Mouse (Mus musculus): Measurements from ENCODE around the gene Unc5c.

The Unc5c gene

DNA sequence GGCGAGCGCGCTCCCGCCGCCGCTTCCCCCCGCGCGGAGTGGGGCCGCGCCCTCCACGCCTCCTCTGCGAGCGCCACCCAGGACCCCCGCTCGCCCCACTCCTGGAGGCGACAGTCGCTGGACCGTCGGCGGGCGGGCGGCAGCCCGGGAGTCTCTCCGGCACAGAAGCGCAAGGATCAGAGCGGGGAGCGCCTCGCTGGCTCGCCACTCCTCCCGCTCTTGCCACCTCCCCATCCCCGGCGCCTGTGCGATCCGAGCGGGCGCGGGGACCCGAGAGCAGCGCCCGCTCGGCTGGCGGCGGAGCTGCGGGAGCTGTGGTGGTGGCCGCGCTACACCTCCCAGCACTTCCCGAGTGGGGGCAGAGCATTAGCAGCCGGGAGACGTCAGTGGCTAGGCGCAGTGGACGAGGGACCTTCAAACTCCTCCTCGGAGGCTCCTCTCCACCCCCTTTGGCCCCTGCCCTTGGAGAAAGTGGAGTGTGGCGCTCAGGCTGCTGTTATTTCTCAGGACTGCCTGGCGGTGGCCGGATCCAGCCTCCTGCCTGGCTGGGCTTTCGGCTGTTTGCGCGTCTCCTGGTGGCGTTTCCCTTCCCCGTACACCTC lies at the start of gene Unc5c:
Gene Unc5c, plus strand, starts transcription at position 113 of the 602 bp plus-strand sequence.
- DNase-seq: peak; percentile 65

DNA sequence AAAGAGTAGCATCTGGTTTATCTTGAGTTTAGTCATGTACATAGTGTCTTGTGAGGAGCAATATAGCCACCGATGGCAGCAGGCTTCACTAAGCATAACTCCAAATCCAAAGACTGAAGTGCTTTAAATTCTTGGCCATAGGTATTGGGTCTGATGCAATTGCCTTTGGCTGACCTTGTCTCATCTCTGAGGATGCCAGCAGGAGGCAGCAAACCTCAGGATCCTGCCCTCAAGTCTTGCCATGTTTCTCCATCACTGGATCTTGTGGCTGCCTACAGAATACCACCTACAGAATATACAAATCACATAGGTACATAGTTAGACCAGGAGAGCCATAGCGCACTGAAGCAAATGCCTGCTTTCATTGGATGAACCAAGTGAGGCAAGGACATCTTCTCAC lies 7.5 kb upstream of the Unc5c start:
- no peak for DNase-seq

DNA sequence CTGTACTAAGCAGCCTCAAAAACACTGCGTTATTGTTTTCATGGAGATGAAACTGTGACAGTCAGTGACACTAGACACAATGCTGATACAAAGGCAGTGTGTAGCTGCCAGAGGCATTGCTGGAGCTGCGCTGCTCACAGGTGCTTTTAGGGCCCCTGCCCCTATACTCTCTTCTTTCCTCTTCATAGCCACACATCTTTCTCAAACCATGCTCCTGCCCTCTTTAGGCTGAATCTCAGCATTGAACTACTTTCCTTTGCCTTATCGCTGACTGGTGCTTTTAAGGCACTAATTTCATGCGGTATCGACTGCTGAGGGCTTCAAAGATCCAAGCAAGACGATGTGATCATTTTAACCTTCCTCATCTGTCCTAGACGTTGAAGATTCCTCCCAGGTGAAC lies 2.5 kb upstream of the Unc5c start:
- DNase-seq: no peak

DNA sequence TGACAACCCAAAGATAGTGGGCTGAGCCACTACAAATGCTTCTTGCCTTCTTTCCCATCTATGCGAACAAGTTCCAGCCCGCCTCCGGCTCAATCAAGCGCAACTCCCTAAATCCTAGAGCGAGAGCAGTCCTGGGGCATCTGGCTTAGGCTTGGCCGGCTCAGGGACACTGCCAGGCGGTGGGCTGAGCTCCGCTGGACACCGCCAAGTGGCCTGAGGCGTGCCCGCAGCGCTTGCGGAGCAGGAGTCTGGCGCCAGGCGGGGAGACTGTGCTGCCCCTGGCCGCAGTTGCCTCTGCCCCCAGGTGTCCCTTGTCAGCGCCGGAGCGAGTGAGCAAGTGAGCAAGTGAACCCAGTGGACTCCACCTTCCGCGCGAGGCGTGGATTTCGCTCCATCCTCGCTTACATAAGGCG lies 319 bp upstream of the Unc5c start:
- DNase-seq: peak; percentile 12

DNA sequence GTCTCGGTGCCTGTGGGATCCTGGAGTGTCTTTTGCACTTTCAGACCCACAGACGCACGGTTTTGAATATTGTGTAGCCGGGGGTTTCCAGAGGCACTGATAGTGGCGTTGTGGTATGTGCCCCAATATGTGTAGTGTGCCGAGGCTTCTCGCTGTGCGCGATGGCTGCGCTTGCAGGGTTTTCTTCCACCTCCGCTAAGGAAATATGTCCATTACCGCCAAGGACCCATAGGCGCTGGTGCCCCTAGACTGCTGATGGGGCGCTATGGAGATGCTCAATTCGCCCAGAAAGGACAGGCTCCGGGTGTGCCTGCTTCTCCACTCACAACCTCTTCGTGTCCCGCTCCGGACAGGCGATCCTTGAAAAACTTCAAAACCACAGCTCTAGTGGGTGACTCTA lies 1.0 kb downstream of the Unc5c start:
- no peak for DNase-seq

DNA sequence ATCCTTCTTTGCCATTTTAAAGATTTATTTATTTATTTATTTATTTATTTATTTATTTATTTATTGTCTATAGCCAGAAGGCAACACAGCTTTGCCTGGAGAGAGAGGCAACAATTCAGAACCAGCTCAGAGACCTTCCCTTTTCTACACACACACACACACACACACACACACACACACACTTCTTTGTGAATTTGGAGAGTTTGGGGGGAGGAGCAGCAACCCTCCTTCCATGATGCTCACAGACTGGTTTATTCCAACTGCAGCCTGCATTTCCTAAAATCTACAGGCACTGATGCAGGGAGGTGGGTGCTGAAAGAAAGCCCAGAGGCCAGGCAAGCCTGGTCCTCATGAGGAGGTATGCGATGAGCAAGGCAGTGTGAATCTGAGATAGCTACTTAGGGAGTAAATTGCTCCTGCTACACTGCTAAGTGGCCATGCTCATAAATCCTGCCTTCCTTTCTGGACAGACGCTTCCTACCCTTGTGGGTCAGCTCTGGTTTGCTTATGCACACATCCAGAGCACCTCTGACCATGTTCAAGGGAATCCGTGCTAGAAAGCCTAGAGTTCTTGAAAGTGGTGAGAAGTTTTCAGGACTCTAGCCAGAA lies 1.8 kb downstream of the Unc5c start:
- no peak for DNase-seq

DNA sequence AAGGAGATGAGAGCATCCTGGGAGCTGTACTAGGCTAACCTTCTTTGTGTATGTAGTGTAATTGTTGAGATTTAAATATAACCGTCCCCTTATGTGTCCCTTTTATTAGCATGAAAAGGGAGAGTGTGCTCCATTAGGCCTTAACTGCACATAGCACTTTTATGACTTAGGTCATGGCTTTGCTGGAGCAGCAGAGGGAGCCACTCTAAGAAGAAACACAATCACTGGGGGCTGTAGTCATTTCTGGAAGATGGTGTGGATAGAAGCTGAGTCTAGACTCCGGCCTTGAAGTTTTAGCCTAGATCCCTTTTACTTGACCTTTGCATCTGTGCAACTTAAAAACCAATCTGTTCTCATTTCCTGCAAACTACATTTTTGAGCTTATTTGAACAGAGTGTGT lies 4.3 kb downstream of the Unc5c start:
- DNase-seq: no peak

DNA sequence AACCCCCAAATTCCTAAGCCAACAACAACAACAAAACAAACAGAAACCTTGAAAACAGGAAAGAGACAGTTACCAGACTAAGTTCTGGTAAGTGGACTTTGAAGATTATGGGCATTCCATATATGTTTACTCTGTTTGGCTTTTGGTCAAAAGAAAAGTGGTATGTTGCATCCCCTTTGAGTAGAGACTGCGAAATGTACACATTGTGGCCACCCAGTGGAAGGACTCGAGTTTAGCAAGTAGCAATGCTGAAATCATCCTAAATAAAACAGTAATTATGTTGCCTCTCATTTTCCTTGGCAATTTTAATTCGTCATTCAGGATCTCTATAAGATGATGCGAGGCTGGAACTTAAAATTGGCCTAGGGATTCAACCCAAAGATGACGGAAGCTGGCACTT lies 8.2 kb downstream of the Unc5c start:
- DNase-seq: no peak

DNA sequence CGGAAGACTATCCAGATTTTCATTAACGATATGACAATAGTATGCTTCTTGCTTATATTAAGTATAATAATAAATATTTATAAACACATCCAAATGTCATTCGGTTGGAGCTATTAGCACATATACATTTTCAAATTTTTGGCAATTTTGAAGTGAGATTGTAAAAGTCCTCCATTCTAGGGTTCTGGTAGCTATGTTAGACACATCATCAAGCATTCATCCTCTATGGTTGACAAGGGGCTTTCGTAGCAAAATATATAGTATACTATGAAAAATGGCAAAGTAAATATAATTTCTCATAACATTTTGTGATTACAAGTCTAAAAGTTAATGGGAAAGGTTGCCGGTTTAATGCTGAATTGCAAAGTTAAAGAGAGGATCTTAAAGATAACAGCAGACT lies 10.4 kb downstream of the Unc5c start:
- no peak for DNase-seq

DNA sequence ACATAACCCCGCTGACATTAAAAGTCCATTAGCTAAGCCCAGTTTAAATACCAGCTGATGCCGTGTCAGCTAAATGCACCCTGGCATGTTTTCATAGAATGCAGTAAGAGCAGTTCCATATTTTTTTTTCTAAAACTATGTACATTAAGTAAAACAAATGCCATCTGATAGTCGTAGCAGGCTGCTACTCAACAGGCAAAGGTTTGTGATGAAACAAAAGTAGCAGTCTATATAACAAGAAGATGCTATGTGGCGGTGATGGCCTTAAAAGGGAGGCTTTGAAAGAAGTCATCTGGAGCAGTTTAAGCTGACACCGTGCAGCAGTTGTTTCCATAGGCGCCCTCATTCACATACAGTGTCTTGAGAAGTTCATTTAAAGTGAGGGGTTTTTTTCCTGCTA lies 10.9 kb downstream of the Unc5c start:
- no peak for DNase-seq

DNA sequence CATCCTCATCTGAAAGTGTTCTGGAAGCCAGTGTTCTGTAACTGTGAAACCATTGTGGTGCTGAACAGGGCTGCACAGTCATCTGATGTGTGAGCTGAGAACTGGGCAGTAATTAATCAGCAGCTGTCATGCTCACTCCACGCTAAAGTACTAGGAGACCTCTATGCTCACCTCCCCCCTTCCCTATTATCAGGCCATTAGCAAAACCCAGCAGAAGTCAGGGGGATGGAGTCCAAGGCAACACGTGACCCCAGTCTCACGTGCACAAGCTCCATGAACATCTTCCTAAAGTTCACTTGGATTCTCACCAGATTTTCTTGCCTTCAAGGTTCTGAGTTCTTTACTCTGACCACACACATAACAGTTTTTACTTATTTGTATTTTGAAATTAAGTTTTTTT lies 11.7 kb downstream of the Unc5c start:
- DNase-seq: peak; percentile 13

DNA sequence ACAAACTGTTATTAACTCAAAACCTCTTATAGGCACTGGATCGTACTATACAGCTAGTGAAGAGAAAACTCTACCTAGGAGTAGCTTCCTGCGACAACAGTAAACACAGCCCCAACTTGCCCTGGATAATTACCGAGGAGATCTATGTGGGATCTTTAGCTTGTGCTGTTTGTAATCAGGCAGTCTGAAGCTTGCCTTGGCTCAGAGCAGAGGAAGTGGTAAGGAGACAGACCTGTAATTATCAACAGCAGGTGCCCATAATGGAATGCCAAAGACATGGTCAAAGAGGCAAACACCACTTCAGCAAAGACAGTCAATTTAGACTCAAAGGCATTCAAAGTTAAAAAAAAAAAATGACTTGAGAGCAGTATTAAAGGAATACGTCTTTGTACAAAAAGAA lies 17.4 kb downstream of the Unc5c start:
- DNase-seq: no peak

DNA sequence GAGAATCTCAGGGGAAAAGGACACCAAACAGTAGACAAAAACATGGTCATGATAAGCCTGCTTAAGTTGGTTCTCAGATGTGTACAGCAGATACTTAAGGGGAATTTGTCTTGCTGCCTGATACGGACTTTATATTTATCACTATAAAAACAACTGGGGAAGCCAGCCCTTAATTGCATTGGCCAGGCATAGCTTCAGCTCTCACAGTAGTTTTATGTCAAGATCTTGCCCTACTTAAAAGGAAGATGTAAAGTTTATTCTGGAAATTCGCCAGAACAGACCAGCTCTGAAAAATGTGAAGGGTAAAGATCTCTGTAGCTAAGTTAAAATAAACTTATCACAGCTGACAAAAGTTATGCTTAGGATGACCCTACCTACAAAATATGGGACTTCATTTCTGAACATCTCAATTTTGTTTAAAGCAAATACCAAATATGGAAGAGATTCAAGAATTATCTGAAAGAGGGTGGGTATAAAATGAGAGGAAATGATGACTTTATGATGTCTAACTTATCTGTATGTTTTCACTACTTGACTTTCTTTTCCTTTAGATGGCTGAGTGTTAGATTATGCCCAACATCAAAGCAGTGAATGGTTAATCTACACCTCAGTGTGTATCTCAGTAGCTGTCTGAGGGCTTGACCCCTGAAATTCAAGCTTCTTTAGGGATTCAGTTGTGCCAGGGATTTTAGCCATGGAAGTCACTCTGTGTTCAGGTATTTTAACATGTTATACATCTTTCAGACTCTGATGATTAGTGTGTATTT lies 18.8 kb downstream of the Unc5c start:
- no peak for DNase-seq

DNA sequence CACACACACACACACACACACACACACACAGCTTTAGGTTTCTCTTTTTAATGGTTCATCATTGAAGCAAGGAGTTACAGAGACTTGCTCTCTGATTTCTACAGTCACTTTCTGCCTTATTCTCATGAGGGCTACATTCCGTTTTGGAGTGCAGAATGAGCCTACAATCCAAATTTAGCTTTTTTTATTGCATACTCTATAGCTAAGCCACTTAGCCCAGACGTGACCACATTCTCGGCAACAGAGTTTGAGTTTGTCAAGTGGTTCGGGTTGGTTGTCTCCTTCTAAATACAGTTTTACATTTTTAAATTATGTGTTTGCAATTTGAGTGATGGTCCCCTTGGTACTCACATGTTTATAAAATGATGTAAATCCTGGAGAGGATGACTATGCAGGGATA lies 20.2 kb downstream of the Unc5c start:
- DNase-seq: no peak

DNA sequence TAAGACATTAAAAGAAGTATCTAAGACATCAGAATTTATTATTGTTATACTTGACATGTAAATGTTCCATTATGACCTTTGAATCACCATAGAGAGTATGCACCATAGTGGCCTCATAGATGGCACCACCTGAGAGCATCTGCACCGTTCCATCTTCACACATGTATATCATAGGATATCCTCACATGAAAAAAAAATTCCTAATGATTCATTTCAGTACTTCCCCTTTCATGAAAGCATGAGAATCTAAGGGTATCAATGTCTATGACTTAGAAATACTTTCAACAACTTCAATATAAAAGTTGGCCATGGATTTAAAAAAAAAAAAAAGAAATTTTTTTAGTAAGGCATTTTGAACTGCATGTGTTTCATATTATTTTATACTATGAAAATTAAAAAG lies 25.6 kb downstream of the Unc5c start:
- no peak for DNase-seq

DNA sequence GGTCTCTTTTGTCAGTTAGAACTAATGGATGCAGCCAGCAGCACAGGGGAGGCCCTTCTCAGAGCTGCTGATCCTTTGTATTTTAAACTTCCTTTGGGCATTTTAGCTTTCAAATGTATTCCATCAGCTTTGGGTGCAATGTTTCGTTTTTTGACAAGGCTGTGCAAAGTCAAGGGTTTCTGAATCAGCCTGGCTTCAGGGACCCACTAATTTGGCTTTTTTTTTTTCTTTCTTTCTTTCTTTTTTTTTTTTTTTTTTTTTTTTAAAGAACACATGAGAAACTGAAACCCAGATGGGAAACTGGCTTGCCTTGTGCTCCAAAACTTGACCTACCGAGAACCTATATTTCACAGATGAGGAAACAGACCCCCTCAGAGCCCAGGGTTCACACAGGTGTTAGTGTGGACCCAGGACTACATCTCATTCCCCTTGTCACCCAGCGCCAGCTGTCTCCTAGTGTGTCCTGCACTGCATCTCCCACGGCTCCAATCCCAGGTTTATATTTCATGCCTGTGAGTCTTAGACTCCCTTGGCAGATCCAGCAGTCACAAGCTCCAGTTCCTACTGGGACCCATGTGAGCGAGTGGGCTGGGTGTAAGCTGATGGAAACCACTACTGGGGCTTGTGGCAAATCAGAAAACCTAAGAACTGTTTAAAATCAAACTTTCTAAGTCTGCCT lies 26.4 kb downstream of the Unc5c start:
- peak; percentile 23 for DNase-seq

DNA sequence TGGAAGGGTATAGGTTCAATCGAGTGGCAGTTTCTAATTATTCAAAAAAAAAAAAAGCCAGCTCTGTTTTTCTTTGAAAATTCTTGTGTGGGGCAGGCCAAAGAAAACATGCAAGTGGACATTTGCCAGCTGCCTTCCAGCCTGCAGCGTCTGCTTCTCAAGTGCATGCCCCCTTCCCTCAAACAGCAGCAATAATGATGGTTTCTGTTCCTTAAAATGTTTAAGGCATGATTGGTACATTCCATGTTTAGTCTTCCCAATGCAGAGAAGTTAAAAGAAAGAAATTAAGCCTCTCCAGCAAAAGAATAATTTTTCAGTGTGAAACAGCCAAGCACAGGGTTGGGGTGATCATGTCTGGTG lies 26.9 kb downstream of the Unc5c start:
- no peak for DNase-seq

DNA sequence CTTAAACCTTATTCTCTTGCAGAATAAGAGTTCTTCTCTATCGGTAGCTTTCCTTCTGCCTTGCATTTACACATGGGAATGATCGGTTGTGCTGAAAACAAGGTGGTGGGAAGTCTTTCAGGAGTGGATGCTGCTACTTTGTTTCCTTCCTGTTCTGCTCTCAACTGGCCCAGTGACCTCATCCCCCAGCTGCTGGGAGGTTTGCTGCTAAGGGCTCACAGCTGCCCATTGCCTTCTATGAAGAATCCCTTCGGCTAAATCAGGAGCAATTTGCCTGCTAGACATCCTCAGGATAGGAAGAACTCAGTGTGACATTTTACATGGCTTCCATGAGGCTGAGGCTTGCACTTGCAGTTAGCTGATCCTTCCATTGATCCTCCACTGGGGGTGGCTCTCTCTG lies 28.0 kb downstream of the Unc5c start:
- DNase-seq: no peak

DNA sequence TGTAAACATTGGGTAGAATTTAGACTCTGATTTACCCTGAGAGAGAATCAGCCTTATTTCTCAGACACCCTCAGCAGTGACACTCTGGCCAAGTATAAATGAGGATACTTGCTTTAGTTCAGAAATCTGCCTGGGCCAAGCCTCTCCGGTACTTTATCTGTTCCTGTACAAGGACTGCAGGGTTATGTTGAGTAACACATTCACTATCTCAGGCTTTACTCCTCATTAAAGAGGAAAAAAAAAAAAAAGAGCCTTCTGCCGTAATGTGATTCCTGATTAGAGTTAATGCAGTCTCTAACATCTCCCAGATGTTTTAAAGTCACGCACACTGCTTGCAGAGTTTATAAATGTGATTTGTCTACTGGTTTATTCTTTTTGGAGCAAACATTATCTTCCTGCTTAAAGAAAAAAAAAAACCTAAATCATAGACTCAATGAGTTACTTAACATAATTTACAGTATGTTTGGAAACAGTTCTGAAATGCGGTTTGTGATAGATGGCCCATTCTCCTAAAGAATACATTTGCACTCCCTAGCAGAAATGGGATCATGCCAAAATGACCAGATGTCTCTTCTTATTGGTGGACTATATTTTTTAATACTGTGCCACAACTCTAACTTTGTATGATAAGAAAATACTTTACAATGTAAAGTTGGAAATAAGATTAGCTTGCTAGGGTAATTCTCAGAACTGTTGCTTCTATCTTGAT lies 33.5 kb downstream of the Unc5c start:
- no peak for DNase-seq

DNA sequence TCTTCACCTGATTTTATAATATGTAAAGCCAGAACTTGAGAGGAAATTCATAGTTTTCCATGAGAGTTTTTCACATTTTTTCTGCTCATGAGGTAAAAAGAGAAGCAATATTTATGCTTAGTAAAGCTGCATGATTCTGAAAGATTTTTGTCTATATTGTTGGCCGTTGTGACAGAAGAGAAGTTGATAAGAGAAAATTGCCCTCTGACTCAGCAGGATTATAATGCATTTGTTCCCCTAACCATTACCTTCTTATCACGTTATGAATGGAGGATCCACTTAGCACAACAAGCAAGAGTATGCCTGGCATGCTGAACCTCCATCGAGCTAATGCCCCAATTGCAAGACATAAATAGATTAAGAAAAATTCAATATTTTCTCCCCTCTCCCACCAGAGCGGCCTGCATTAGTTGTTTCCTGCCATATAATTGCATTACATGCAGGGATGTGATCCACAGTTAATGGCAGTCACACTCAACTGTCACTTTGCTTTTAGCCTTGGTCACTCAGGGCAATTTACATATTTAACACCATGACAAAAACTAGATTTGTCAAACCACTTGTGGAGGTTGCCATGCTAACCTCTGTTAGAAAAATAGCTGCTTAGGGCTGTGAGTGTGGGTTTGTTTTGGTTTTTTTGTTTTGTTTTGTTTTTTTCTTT lies 37.0 kb downstream of the Unc5c start:
- DNase-seq: no peak

DNA sequence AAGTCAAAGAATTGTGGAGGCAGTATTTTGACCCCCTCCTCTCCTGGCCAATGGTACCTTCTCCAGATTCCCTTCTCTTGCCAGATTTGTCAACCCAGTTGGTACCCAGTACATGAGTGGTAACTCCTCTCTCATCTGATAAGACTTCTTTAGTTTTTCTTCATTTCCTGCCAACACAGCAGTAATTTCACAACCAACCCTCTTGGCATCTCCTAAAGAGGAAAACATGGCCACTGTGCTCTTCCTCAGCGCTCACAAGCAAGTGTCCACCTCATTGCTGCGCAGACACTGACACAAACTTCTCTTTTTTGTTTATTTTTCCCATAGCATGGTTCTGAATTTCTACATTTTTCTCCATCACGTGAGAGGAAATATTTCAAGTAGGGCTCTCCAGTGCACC lies 38.3 kb downstream of the Unc5c start:
- DNase-seq: no peak

DNA sequence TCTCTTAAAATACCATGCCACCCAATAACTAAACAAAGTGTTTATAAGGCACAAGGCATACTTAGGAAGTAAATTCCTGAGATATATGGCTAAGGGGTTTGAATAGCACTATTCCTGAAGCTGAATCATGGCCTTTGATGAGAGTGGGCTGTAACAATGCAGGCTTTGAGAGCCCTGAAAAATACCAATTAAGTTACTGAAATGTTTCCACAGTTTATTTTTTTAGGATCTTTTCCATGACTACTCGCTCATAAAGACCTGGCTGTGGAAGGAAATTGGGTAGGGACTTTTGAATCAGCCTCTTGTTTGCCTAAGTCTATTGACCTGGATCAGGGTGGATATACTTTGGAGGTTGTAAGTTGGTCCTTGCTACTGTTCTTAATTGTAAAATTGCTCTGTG lies 44.8 kb downstream of the Unc5c start:
- DNase-seq: no peak
